Mouse (Mus musculus) thymus, adult 18-20 months (tissue): ENCODE measurements around the gene Eif2s1.

ENCODE experiments used
- DNase-seq, 2 experiments: peaks; one replicate each; pipeline ENCODE4 v3.0.0; 2022; ENCODE audit warnings: mixed read lengths in 2 of 2

Gene Eif2s1

GRCm38 (mm10) chr12:78861496-78862253, at the start of gene Eif2s1, which contains the start of gene Atp6v1d:
Eif2s1 (plus strand) TSS chr12:78861819.
Atp6v1d (minus strand) TSS chr12:78861638.
- peak; percentile 98 to 99 for DNase-seq

- DNase-seq = no peak
These were observed 47.2 kb upstream of the Eif2s1 start for GRCm38 (mm10) chr12:78814437-78814836.

- no peak for DNase-seq
These were observed 27.1 kb upstream of the Eif2s1 start for GRCm38 (mm10) chr12:78834496-78834895.

- DNase-seq = no peak
These were observed 21.7 kb upstream of the Eif2s1 start for GRCm38 (mm10) chr12:78839906-78840305.

- DNase-seq = no peak
These were observed 19.2 kb upstream of the Eif2s1 start for GRCm38 (mm10) chr12:78842429-78842828.

- no peak for DNase-seq
These were observed 13.4 kb upstream of the Eif2s1 start for GRCm38 (mm10) chr12:78848246-78848645.

GRCm38 (mm10) chr12:78860921-78861495, 611 bp upstream of the Eif2s1 start:
- DNase-seq = no peak

- no peak for DNase-seq
These were observed 673 bp downstream of the Eif2s1 start for GRCm38 (mm10) chr12:78862254-78862730.

GRCm38 (mm10) chr12:78865434-78865833, 3.8 kb downstream of the Eif2s1 start:
- DNase-seq = no peak

GRCm38 (mm10) chr12:78868115-78868514, 6.5 kb downstream of the Eif2s1 start:
- no peak for DNase-seq

- no peak for DNase-seq
These were observed 13.0 kb downstream of the Eif2s1 start for GRCm38 (mm10) chr12:78874581-78874980.

- no peak for DNase-seq
These were observed 28.4 kb downstream of the Eif2s1 start for GRCm38 (mm10) chr12:78890062-78890461.

GRCm38 (mm10) chr12:78891149-78891548, 29.5 kb downstream of the Eif2s1 start:
- DNase-seq = no peak

GRCm38 (mm10) chr12:78897861-78898260, 36.2 kb downstream of the Eif2s1 start:
- DNase-seq = no peak

GRCm38 (mm10) chr12:78901467-78901866, 39.8 kb downstream of the Eif2s1 start:
- DNase-seq = no peak

GRCm38 (mm10) chr12:78903313-78903712, 41.7 kb downstream of the Eif2s1 start:
- DNase-seq = no peak

- DNase-seq = no peak
These were observed 42.9 kb downstream of the Eif2s1 start for GRCm38 (mm10) chr12:78904499-78904898.

- DNase-seq = peak; percentile 45 to 57
These were observed 45.1 kb downstream of the Eif2s1 start, which contains the start of gene Plek2 for GRCm38 (mm10) chr12:78906707-78907162. Plek2 (minus strand) TSS chr12:78906964.

- DNase-seq = no peak
These were observed 46.5 kb downstream of the Eif2s1 start for GRCm38 (mm10) chr12:78908081-78908605.

GRCm38 (mm10) chr12:78910684-78911461, 49.3 kb downstream of the Eif2s1 start:
- no peak for DNase-seq

GRCm38 (mm10) chr12:78911707-78912417, 50.2 kb downstream of the Eif2s1 start:
- DNase-seq = no peak

GRCm38 (mm10) chr12:78914458-78914857, 52.8 kb downstream of the Eif2s1 start:
- DNase-seq = no peak
